Mouse (Mus musculus) G1E-ER4 (cell line): ENCODE results near the gene Lrrc4c. TPM values are rescaled to one million over a fixed set of nuclear protein-coding genes. Genes with fewer than 3 reads are reported as not detected.

Source experiments
- GATA1 ChIP-seq: IDR thresholded peaks from one replicate; pipeline ENCODE4 v1.8.0; 2012; ENCODE audit warnings: low read length, inconsistent platforms
- polyA plus RNA-seq: library from polyadenylated mRNA; stranded (reverse); fragments of >175 nt; gene quantifications from 2 replicates; pipeline ENCODE4 v1.2.3, GENCODE M21; 2012

The Lrrc4c gene
- polyA plus RNA-seq, 1 experiment: not detected

- no peak for TF ChIP-seq GATA1
These were observed 967.0 kb downstream of the Lrrc4c start for GRCm38 (mm10) chr2:97284986-97285385.

- TF ChIP-seq GATA1: no peak
These were observed 976.2 kb downstream of the Lrrc4c start for GRCm38 (mm10) chr2:97294216-97294615.

GRCm38 (mm10) chr2:97299704-97300103 is 981.7 kb downstream of the Lrrc4c start:
- TF ChIP-seq GATA1: no peak

GRCm38 (mm10) chr2:97318008-97318407 is 1000.0 kb downstream of the Lrrc4c start:
- TF ChIP-seq GATA1: no peak

GRCm38 (mm10) chr2:97318536-97318935 is 1000.6 kb downstream of the Lrrc4c start:
- no peak for TF ChIP-seq GATA1

GRCm38 (mm10) chr2:97332084-97332682 is 1014.2 kb downstream of the Lrrc4c start:
- TF ChIP-seq GATA1: no peak

GRCm38 (mm10) chr2:97339627-97340026 is 1021.7 kb downstream of the Lrrc4c start:
- no peak for TF ChIP-seq GATA1

- no peak for TF ChIP-seq GATA1
These were observed 1043.3 kb downstream of the Lrrc4c start for GRCm38 (mm10) chr2:97361235-97361634.

GRCm38 (mm10) chr2:97369978-97370377 is 1052.0 kb downstream of the Lrrc4c start:
- no peak for TF ChIP-seq GATA1

- no peak for TF ChIP-seq GATA1
These were observed 1073.5 kb downstream of the Lrrc4c start for GRCm38 (mm10) chr2:97391437-97391836.

- TF ChIP-seq GATA1: no peak
These were observed 1073.9 kb downstream of the Lrrc4c start for GRCm38 (mm10) chr2:97391876-97392275.

GRCm38 (mm10) chr2:97413066-97413465 is 1095.1 kb downstream of the Lrrc4c start:
- no peak for TF ChIP-seq GATA1

- TF ChIP-seq GATA1: no peak
These were observed 1096.7 kb downstream of the Lrrc4c start for GRCm38 (mm10) chr2:97414416-97415362.

GRCm38 (mm10) chr2:97434140-97434539 is 1116.2 kb downstream of the Lrrc4c start:
- TF ChIP-seq GATA1: no peak

GRCm38 (mm10) chr2:97435616-97436015 is 1117.6 kb downstream of the Lrrc4c start:
- TF ChIP-seq GATA1: no peak

- TF ChIP-seq GATA1: no peak
These were observed 1119.8 kb downstream of the Lrrc4c start for GRCm38 (mm10) chr2:97437767-97438166.

- no peak for TF ChIP-seq GATA1
These were observed 1145.6 kb downstream of the Lrrc4c start for GRCm38 (mm10) chr2:97463573-97463972.
